Mouse (Mus musculus) ES-E14 (cell line): ENCODE results near the gene Crb3. TPM values are rescaled to one million over a fixed set of nuclear protein-coding genes. Genes with fewer than 3 reads are reported as not detected.

Experiments
- DNase-seq: peaks from one replicate; pipeline ENCODE4 v3.0.0-alpha.2; 2013; ENCODE audit warnings: low read depth, low spot score
- H3K27ac ChIP-seq: 2 replicates; pipeline ENCODE4 v1.5.1; 2012; ENCODE audit warnings: low read depth, mild to moderate bottlenecking, low read length, moderate library complexity, mixed read lengths; ENCODE audit not compliant: poor library complexity, insufficient read depth, severe bottlenecking
- H3K36me3 ChIP-seq: 2 replicates; pipeline ENCODE4 v1.6.1; 2012; ENCODE audit warnings: mild to moderate bottlenecking, low read length, moderate library complexity, mixed read lengths; ENCODE audit not compliant: control insufficient read depth, poor library complexity, insufficient read depth, severe bottlenecking
- H3K4me1 ChIP-seq, 2 experiments: fragments of 150-350 bp in 1 of 2; sonication (generic) in 1 of 2; 2 replicates each; pipeline ENCODE4 v1.6.1; 2012; ENCODE audit warnings: low read length in 2 of 2, mild to moderate bottlenecking in 1 of 2, mixed read lengths in 1 of 2; ENCODE audit not compliant: control insufficient read depth in 2 of 2, insufficient read depth in 2 of 2, poor library complexity in 1 of 2
- H3K4me3 ChIP-seq, 2 experiments: fragments of 150-350 bp in 1 of 2; sonication (generic) in 1 of 2; 2 replicates each; pipeline ENCODE4 v1.5.1; 2012; ENCODE audit warnings: low read length in 2 of 2, low read depth in 1 of 2, mild to moderate bottlenecking in 1 of 2, mixed read lengths in 1 of 2; ENCODE audit not compliant: insufficient read depth in 1 of 2, poor library complexity in 1 of 2, severe bottlenecking in 1 of 2
- H3K9ac ChIP-seq: 2 replicates; pipeline ENCODE4 v1.6.1; 2012; ENCODE audit warnings: low read depth, mild to moderate bottlenecking, low read length, mixed read lengths; ENCODE audit not compliant: poor library complexity, insufficient read depth, severe bottlenecking
- H3K9me3 ChIP-seq: fragments of 150-350 bp; sonication (generic); 2 replicates; pipeline ENCODE4 v1.6.1; 2012; ENCODE audit warnings: low read depth, mild to moderate bottlenecking, low read length; ENCODE audit not compliant: control insufficient read depth, insufficient read depth
- CHD2 ChIP-seq: IDR thresholded peaks from 2 replicates; pipeline ENCODE4 v1.6.1; 2014; ENCODE audit warnings: mild to moderate bottlenecking, low read depth, low read length, inconsistent platforms
- HCFC1 ChIP-seq: IDR thresholded peaks from 2 replicates; pipeline ENCODE4 v1.6.1; 2012; ENCODE audit warnings: low read length, inconsistent platforms, borderline replicate concordance; ENCODE audit not compliant: insufficient read depth
- MAFK ChIP-seq: IDR thresholded peaks from 2 replicates; pipeline ENCODE4 v1.6.1; 2014; ENCODE audit warnings: mild to moderate bottlenecking, low read depth, low read length, inconsistent platforms; ENCODE audit not compliant: insufficient read depth
- ZC3H11A ChIP-seq: IDR thresholded peaks from 2 replicates; pipeline ENCODE4 v1.6.1; 2012; ENCODE audit warnings: low read depth, mild to moderate bottlenecking, inconsistent platforms, low read length, borderline replicate concordance
- ZNF384 ChIP-seq: IDR thresholded peaks from 2 replicates; pipeline ENCODE4 v1.6.1; 2012; ENCODE audit warnings: low read depth, low read length, inconsistent platforms
- in situ Hi-C, 2 experiments: fragments of 600-800 bp; cut with MboI; formaldehyde crosslinking; loops; one replicate each; pipeline ENCODE4 v1.15.1; 2025; ENCODE audit warnings: low sequenced_read_pairs in 2 of 2, inconsistent platforms in 1 of 2; ENCODE audit not compliant: unreplicated experiment in 2 of 2
- total RNA-seq: library from RNA; depleted of rRNA; stranded (reverse); fragments of 300-350 nt; gene quantifications from 2 replicates; pipeline ENCODE4 v1.2.3, GENCODE M21; 2012

Gene Crb3
- total RNA-seq, 1 experiment, result 6.2 TPM

DNA sequence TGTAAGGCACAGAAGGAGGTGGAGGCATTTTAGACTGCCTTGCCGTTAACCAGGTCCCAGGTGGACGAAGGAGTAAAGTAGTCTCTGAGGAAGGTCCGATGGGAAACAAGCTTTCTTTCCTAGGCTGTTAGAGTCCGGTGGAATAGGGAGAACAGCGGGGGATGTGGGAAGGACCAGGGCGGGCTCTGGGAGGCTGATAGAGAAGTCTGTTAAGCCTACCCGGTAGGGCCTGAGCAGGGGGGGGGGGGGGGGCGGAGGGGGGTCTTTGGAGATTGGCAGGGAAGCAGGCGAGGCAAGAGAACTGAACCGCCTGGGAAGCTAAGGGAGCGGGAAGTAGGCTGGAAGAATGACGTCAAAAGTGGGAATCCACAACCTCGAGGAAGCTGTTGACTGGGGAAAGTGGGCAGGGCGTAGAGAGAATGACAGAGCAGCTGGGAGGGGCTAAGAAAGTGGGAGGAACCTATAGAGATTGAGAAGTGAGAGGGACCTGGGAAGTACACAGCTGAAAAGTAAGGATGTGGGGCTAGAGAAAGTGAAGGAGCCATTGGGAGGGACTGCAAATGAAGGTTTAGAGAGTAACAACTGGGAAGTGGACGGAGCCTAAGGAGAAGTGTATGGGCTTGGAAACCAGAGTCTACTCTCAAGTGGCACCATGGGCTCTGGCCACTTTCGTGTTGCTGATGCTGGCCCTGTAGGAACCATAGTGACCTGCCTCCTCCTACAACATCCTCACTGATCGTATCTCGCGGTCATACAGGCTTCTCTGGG is 37.1 kb downstream of the Crb3 start:
- H3K27ac ChIP-seq, result no peak overlapping the region; the same call in 1 of the 2 replicates
- H3K9ac ChIP-seq, result no peak overlapping the region
- DNase-seq, result peak; percentile 93
- H3K4me1 ChIP-seq, result peaks cover 2 to 19% of the 10 kb centered on the region in 2 experiments; a peak in 2 of 4 replicates
- in situ Hi-C loops, result loop anchor here in 1 of 2 experiments (10.0 kb wide), 1 partner anchor 239 kb away; no protein-coding TSS in a partner anchor
- no peaks in the 10 kb centered on the region for H3K9me3 ChIP-seq
- TF ChIP-seq CHD2 (no peak), MAFK (no peak), ZC3H11A (no peak), HCFC1 (no peak), ZNF384 (no peak)
- peak overlapping the region; percentile 41 to 57; a peak in 3 of 4 replicates for H3K4me3 ChIP-seq
- H3K36me3 ChIP-seq, result no peaks in the 10 kb centered on the region; the same call in 1 of the 2 replicates

- no peak overlapping the region; the same call in 1 of the 2 replicates for H3K27ac ChIP-seq
- in situ Hi-C loops, result loop anchor here in 1 of 2 experiments (10.0 kb wide), 1 partner anchor 238 kb away; no protein-coding TSS in a partner anchor
- peak; percentile 63 for DNase-seq
- no peaks in the 10 kb centered on the region; the same call in 1 of the 2 replicates for H3K36me3 ChIP-seq
- no peak overlapping the region for H3K9ac ChIP-seq
- H3K4me1 ChIP-seq, result peaks cover 2 to 19% of the 10 kb centered on the region in 2 experiments; a peak in 2 of 4 replicates
- peak overlapping the region; percentile 34 to 57; a peak in 2 of 4 replicates for H3K4me3 ChIP-seq
- TF ChIP-seq ZC3H11A (peak; percentile 58; the same call in 1 of the 2 replicates), ZNF384 (no peak)
- no peaks in the 10 kb centered on the region for H3K9me3 ChIP-seq
Observed at GRCm38 (mm10) chr17:57096623-57096920, 37.7 kb downstream of the Crb3 start.

DNA sequence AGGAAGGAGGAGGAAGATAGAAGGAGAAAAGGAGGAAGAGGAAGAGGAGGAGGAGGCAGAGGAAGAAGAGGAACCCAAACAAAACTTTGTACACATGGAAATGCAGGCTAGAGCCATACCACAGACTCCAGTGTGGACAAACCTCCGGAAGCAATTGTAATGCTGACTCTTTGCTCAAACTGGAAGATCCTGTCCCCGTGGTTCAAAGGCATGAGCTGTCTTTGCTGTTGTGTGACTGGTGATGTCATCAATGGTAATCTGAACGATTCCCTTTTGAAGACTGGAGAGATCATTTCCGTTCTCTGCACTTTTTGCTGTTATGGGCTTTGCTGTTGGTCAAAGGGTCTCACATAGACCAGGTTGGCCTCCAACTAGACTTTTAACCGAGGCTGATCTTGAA is 39.4 kb downstream of the Crb3 start:
- H3K9ac ChIP-seq, result no peak overlapping the region
- in situ Hi-C loops, result loop anchor here in 1 of 2 experiments (10.0 kb wide), 1 partner anchor 236 kb away; no protein-coding TSS in a partner anchor
- no peaks in the 10 kb centered on the region for H3K9me3 ChIP-seq
- H3K4me3 ChIP-seq, result no peak overlapping the region
- no peak for DNase-seq
- H3K4me1 ChIP-seq, result peaks cover 2 to 19% of the 10 kb centered on the region in 2 experiments; a peak in 2 of 4 replicates
- no peak overlapping the region for H3K27ac ChIP-seq
- H3K36me3 ChIP-seq, result no peaks in the 10 kb centered on the region; the same call in 1 of the 2 replicates
- no peak for TF ChIP-seq CHD2
- no peak for TF ChIP-seq MAFK
- TF ChIP-seq HCFC1, result no peak
- TF ChIP-seq ZC3H11A, result no peak
- TF ChIP-seq ZNF384, result no peak

- Histone ChIP-seq H3K36me3 (no peaks in the 10 kb centered on the region; the same call in 1 of the 2 replicates), H3K9ac (no peak overlapping the region), H3K27ac (no peak overlapping the region), H3K9me3 (no peaks in the 10 kb centered on the region), H3K4me3 (peak overlapping the region; percentile 43 to 75), H3K4me1 (peaks cover 2 to 25% of the 10 kb centered on the region in 2 experiments; a peak in 2 of 4 replicates)
- in situ Hi-C loops, result loop anchor here in 1 of 2 experiments (10.0 kb wide), 1 partner anchor 235 kb away; no protein-coding TSS in a partner anchor
- DNase-seq, result peak; percentile 70
- no peak for TF ChIP-seq HCFC1
- TF ChIP-seq CHD2, result no peak
- no peak for TF ChIP-seq MAFK
- no peak for TF ChIP-seq ZNF384
- TF ChIP-seq ZC3H11A, result no peak
Observed at GRCm38 (mm10) chr17:57099629-57100325, 40.9 kb downstream of the Crb3 start.
